Mouse (Mus musculus): ENCODE measurements around the gene Ap5z1. TPM values are rescaled to one million over a fixed set of nuclear protein-coding genes. Genes with fewer than 3 reads are reported as not detected.

The Ap5z1 gene
- total RNA-seq, 1 experiment from 2014 or later = 6.9 TPM

DNA sequence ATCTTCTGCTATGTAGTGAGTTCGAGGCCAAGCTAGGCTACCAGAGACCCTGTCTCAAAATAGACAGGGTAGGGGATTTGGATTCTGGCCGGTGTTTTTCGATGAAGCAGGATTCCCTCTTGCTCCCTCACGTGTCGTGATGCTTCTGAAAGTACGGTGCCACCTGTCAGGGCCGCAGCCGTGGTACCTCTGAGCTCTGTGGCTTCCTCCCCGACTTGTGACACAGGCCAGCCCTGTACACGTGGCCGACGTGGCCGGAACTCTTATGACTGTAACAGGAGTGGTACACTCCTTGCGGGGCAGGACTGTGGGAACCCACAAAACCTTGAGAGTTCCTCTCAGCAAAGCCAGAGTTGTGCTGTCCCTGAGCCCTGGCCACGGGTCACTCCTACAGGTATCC is 28.0 kb upstream of the Ap5z1 start:
- no peak for ATAC-seq (replicated peaks; ENCODE audit: insufficient number of reproducible peaks, low FRiP score, low TSS enrichment, poor library complexity, severe bottlenecking)

DNA sequence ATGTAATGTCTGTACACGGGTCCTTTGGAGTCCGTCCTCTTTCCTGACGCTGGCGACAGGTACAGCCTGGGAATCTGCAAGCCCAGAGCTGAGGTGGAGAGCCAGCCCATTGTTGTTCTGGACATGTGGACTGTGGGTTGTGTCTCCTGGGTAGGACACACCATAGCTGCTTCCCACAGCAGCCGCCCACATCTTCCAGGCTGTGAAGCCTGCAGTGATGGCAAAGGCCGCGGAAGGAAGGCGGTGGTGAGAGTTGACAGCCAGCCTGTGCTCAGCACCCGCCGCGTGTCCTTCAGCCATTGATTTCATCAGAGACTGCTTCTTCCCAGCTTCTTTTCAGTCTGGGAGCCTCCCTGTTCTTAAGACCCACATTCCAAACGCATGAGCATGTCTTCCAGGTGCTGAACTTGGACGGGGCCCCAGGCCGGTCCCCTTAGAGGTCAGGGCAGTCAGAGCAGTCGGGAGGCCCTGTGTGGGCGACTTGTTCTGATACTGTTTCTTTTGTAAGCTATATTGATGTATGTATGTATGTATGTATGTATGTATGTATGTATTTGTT is 25.3 kb upstream of the Ap5z1 start:
- no peak for ATAC-seq (replicated peaks; ENCODE audit: insufficient number of reproducible peaks, low FRiP score, low TSS enrichment, poor library complexity, severe bottlenecking)

DNA sequence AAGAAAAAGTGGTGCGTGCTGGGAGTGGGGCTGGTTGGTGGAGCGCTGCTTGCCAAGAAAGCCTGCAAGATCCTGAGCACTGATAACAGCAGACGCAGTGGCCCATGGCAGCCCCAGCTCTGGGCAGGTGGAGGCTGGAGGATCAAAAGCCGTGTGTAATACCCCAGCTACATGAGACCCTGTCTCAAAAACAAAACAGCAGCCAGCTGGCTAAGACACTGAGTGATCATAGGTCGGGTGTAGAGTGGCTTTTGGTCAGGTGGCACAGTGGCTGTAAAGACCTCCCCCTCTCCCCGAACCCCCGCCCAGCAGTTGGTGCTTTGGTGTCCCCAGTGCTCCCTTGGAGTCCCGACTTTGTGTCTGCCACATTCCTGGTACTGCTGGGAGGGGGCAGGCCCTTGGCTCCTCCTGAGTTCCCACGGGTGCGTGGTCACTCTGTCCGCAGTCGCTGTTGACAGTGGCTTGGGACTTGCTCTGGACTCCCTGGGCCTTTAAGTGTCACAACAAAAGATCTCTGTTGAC is 23.8 kb upstream of the Ap5z1 start:
- ATAC-seq (replicated peaks; ENCODE audit: insufficient number of reproducible peaks, low FRiP score, low TSS enrichment, poor library complexity, severe bottlenecking) = no peak

DNA sequence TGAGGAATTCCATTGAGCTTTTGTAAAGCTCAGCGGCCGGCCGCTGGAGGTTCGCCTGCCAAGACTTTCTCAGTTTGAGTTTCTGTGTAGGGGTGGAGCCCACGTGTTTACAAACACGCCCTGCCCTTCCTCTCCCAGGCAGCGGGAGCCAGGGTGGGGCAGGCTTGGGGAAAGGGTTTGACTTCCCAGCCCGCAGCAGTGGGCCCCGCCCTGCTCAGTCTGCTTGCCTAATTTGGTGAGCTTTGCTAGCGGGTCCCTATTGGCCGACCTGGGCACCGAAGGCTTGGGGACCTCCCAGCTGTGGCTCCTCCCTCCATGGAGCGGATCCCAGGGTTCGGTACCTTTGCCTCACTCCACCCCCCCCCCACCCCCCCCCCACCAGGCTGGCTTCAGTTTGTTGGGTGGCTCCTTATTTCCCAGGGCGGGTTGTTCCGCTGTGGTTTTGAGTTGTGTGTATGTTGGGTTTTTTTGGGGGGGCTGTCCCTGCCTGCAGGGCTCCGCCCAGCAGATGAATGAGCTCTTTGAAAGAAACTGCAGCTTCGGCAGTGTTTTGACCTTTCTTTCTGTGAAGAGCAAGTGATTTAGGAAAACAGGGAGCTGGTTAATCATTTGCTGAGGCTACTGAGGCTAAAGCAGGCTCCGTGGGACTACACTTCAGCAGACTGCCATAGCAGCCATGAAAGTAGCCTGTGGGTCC is 23.1 kb upstream of the Ap5z1 start:
- ATAC-seq (replicated peaks; ENCODE audit: insufficient number of reproducible peaks, low FRiP score, low TSS enrichment, poor library complexity, severe bottlenecking) = peak; percentile 74

DNA sequence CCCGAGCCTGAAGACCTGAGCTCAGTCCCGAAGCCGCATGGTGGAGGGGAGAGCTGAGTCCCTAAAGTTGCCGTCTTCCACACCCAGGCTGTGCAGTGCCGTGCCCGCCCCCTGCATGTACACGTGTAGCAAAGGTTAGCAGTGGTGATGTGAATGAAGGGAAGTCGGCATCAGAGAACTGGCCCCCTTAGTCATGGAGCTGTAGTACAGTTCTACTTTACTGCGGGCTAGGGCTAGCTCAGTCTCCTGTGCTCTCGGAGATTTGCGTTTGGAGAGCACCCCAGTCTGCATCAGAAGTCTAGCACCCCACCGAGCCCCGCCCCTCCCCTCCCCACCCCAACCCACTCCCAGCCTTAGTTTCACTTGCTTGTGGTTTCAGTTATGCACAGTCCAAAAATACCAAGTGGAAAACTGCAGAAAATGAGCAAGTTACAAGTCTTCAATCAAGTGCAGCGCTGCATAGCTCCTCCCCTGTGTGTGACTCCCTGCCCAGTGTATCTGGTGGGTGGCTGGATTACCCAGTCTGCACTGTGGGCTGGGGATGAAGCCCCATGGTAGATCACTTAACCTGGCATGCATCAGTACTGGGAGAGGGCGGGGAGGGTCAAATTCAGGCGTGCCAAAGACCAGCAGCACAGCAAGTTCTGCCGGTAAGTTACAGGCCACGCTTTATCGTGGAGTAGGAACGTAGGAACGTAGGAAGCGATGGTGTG is 22.3 kb upstream of the Ap5z1 start:
- ATAC-seq (replicated peaks; ENCODE audit: insufficient number of reproducible peaks, low FRiP score, low TSS enrichment, poor library complexity, severe bottlenecking) = peak; percentile 16

DNA sequence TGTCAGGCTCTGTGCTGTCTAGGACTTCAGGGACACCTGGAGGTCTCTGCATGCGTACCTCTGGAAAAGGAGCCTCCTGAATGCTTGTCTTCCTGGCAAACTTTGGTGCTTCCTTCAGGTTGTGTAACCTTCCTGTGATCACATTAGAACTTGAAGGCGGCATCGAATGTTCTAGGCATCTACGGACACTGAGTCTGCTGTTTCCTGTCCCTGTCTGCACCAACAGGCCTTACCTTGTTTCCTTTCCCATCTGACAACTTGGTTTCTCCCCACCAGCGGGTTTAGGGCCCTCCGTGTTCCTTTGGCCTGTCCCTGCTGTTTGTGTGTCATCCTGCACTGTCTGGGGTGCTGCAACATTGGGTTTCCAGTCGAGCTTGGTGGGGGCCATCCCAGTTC is 21.7 kb upstream of the Ap5z1 start:
- ATAC-seq (replicated peaks; ENCODE audit: insufficient number of reproducible peaks, low FRiP score, low TSS enrichment, poor library complexity, severe bottlenecking) = no peak

DNA sequence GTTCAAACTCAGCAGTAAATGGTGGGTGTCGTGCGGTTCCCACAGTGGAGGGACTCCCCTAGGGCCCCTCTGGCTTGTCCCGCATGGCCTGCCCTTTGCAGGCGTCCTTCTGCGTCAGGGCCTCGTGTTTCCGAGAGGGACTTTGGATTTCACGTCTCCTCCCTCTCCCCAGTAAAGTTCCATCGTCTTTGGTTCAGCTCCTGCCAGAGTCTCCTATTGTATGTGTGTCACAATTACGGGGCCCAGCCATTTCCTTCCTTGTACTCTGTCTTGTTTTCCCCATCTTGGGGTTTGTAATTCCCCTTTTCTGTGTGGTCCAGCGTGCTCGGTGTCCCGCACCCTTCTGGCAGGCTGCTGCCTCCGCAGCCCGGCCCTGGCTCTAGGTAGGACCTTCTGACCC is 20.2 kb upstream of the Ap5z1 start:
- ATAC-seq (replicated peaks; ENCODE audit: insufficient number of reproducible peaks, low FRiP score, low TSS enrichment, poor library complexity, severe bottlenecking) = peak; percentile 24

DNA sequence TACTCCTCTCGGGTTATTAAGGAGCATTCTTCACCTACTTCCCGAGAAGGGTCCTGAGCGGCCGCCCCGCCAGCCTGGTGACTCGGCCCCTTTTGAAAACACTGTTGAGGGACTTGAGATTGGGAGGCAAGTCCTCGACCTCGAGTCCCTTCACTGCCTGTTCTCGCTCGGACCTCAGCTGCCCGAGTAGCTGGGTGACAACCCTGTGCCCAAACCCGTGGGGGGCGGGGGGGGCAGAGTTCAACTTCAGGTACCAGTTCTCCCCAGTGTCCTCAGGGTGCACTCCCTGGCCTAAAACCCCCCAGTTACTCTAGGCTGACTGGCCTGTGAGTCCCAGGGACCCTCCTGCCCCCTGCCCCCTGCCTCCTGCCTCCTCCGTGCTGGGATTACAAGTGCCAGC is 19.8 kb upstream of the Ap5z1 start:
- ATAC-seq (replicated peaks; ENCODE audit: insufficient number of reproducible peaks, low FRiP score, low TSS enrichment, poor library complexity, severe bottlenecking) = no peak

DNA sequence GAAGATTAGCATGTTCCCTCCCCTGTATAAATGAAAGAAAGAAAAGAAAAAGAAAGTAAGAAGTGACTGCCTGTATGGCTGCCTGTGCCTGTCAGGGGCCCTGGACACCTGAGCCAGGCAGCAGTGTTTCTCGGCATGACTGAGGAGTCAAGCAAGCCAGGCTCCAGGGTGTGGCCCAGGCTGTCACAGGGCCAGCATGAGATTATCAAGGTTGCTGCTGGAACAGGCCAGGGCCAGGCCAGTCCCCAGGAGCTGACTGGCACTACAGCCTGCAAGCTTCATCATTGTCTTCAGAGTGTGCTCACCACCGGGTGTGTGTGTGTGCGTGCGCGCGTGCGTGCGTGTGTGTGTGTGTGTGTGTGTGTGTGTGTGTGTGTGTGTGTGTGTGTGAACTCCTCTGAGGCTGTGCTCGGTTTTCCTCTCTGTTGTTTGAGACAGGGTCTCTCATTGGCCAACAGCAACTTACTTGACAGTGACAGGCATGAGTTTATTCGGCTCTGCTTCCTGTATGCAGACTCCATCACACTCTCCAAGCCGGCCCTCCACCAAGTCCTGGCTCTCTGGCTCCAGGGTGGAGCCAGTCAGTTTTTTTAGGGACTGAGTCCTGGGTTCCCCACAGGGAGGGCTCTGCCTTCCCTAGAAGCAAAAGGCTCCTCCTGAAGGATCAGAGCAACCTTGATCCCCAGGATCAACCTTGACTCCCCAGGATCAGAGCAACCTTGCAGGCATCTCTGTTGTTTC is 18.8 kb upstream of the Ap5z1 start:
- ATAC-seq (replicated peaks; ENCODE audit: insufficient number of reproducible peaks, low FRiP score, low TSS enrichment, poor library complexity, severe bottlenecking) = no peak

DNA sequence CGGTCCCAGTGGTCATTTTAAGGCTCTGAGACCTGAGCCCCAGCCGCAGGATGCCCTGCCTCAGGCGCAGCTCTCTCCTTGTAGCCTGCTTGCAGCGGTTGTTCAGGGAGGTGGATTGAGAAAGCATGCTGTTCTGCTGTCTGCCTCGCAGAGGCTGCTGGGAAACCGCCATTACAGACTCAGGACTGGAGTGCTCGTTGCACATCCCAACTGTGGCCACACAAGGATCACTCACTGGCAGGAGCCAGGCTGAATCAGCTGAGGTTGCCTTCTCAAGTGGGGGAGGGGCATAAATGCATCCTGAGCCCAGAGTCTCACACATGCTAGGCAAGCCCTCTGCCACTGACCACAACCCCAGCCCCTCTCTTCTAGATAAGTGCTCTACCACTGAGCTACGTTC is 18.0 kb upstream of the Ap5z1 start:
- ATAC-seq (replicated peaks; ENCODE audit: insufficient number of reproducible peaks, low FRiP score, low TSS enrichment, poor library complexity, severe bottlenecking) = no peak

DNA sequence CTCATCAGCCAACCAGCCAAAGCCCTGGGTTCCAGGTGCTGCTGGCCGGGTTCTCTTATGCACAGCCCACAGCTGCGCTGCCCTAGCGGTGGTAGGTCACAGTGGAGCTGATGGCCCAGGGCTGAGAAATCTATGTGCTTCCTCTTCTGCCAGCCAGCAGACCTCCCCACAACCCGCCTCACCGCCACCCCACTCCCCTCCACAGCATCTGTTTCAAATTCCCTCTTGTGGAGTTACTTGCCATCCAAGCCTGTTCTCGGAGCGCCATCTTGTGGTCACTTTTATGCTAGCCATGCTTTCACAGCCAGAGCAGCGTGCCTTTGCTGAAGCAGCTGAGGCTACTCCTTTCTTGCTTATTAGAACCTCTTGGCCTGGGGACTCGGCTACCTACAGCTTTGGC is 15.7 kb upstream of the Ap5z1 start:
- ATAC-seq (replicated peaks; ENCODE audit: insufficient number of reproducible peaks, low FRiP score, low TSS enrichment, poor library complexity, severe bottlenecking) = peak; percentile 78

DNA sequence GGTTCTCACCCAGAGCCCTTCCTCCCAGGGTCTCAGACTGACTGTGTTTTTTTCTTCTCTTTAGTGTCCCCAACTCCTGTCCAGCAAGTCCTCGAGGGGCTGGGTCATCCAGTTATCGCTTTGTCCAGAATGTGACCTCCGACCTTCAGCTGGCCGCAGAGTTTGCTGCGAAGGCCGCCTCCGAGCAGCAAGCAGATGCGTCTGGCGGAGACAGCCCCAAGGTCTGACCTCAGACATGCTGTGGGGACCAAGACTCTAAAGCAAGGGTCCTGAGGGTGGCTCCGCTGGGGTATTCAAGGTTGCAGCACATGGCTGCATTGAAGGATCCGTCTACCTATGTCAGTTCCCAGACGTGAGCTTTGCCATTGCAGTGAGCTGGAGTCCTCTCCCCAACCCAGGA is 15.1 kb upstream of the Ap5z1 start:
- no peak for ATAC-seq (replicated peaks; ENCODE audit: insufficient number of reproducible peaks, low FRiP score, low TSS enrichment, poor library complexity, severe bottlenecking)

DNA sequence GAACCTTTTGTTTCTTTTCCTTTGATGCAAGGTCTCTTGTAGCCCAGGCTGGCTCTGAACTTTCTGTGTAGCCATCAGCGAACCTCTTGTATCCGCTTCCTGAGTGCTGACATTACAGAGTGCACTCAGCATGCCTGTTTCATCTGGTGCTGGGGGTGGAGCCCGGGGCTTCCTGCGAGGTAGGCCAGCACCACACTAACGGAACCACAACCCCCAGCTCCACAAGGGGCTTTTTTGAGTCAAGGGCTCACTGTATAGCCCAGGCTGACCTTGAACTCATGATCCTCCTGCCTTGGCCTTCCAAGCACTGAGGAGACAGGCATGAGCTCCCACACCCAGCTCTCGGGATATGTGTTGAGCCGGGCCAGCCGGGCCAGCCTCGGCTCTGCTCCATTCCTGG is 12.9 kb upstream of the Ap5z1 start:
- ATAC-seq (replicated peaks; ENCODE audit: insufficient number of reproducible peaks, low FRiP score, low TSS enrichment, poor library complexity, severe bottlenecking) = no peak

DNA sequence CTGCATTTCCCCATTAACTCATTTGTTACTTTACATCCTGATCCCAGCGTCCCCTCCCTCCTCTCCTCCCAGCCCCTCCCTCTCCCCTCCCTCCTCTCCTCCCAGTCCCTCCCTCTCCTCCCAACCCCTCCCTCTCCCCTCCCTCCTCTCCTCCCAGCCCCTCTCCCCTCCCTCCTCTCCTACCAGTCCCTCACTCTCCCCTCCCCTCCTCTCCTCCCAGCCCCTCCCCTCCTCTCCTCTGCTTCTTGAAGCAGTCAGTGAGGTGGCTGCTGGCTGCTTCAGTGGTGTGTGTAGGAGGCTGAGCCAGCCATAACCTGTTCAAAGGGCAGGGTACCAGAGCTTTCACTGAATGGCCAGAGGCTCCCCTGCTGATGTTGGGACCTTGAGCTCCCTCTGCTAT is 12.0 kb upstream of the Ap5z1 start:
- ATAC-seq (replicated peaks; ENCODE audit: insufficient number of reproducible peaks, low FRiP score, low TSS enrichment, poor library complexity, severe bottlenecking) = no peak

DNA sequence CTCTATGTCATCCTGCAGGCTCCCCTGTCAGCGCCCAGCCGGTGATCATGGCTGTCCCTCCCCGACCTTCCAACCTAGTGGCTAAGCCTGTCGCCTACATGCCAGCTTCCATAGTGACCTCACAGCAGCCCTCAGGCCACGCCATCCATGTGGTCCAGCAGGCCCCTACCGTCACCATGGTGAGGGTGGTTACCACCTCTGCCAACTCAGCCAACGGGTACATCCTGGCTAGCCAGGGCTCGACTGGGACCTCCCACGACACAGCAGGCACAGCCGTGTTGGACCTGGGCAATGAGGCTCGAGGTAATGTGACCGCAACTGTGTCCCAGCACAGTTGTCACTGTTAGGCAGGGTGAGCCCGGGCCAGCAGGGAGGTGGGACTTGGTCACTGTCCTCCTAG is 10.0 kb upstream of the Ap5z1 start:
- ATAC-seq (replicated peaks; ENCODE audit: insufficient number of reproducible peaks, low FRiP score, low TSS enrichment, poor library complexity, severe bottlenecking) = no peak

DNA sequence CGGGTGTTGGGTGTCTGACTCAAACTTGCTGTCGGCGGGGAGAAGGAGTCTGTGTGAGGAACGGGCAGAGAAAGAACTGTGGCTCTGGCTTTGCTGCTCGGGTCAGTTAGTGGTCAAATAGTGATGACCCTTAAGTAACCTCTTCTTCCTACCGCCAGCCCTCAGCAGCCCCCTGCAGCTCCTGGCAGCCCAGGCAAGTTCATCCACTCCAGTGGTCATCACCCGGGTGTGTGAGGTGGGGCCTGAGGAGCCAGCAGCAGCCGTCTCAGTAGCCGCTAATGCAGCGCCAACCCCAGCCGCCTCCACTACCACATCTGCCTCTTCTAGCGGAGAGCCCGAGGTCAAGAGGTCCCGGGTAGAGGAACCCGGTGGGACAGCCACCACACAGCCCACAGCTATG is 7.4 kb upstream of the Ap5z1 start:
- ATAC-seq (replicated peaks; ENCODE audit: insufficient number of reproducible peaks, low FRiP score, low TSS enrichment, poor library complexity, severe bottlenecking) = no peak

DNA sequence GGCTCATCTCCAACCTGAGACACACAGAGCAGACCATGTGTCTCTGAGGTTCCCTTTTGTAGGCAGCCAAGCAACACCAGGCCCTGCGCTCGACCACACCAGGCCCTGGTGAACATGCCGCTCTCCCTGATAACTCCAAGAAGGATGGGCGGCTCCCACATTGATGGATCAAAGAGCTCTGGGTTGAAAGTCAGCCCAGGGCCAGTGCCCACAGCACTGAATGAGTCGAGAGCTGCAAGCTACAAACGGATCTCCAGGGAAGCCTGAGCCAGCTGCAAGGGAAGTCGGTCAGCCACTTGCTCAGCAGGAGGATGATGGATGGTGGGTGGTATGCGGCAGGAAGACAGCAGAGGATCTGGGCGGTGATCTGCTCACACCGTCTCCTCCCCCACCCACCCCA is 6.4 kb upstream of the Ap5z1 start:
- no peak for ATAC-seq (replicated peaks; ENCODE audit: insufficient number of reproducible peaks, low FRiP score, low TSS enrichment, poor library complexity, severe bottlenecking)

DNA sequence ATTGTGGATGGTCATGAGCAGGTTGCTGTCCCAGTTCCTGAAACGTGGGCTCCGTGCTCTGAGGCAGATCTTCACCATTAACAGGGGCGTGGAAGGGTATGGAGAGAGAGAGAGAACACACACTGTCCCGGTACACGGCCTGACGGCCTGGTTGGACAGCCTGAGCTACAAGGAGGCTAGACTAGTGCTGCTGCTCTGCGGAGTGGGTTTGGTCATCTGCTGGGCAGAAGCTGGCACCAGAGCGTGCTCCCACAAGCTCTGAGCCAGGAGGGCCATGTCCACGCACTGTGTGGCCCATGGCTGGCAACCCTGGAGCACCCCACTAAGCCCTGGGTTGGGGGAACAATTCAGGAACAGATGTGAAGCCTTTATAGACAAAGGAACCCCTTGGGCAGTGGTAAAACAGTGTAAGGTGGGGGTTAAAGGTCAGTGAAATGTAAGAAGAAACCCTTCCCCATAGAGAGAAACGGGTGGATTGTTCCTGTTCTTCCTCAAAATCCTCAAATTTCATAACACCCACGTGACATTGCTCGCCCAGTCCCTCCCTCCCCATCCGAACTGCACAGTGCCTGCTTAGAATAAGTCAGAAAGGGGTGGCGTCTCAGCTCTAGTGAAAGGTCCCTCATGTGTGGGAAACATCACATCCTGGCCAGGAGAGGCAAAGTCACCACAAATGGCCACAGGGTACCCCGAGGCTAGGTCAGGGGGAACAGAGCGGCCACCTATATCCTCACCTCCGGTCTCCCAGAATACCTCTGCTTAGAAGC is 4.8 kb upstream of the Ap5z1 start:
- ATAC-seq (replicated peaks; ENCODE audit: insufficient number of reproducible peaks, low FRiP score, low TSS enrichment, poor library complexity, severe bottlenecking) = peak; percentile 29

DNA sequence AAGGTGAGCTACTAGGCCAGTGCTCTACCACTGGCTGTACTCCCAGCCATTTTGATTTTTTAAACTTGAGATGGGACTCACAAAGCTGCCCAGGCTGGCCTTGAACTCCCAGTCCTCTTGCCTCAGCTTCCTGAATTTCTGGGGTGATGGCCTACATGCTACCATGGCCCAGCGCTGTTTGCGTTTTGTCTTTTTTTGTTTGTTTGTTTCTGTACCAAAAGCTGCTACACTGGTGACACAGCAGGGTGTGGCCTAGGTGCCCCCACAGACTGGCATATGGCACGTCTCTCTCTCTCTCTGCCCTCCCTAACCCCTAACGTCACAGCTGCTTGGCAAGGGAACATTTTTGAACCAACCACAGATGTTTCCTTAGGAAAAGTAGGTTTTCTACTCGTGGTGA is 3.9 kb upstream of the Ap5z1 start:
- no peak for ATAC-seq (replicated peaks; ENCODE audit: insufficient number of reproducible peaks, low FRiP score, low TSS enrichment, poor library complexity, severe bottlenecking)
